Mouse (Mus musculus) ES-E14 (cell line): ENCODE results near the gene Mrps5.

Source experiments
- CHD2 ChIP-seq: IDR thresholded peaks from 2 replicates; pipeline ENCODE4 v1.6.1; 2014; ENCODE audit warnings: mild to moderate bottlenecking, low read depth, low read length, inconsistent platforms
- HCFC1 ChIP-seq: IDR thresholded peaks from 2 replicates; pipeline ENCODE4 v1.6.1; 2012; ENCODE audit warnings: low read length, inconsistent platforms, borderline replicate concordance; ENCODE audit not compliant: insufficient read depth
- MAFK ChIP-seq: IDR thresholded peaks from 2 replicates; pipeline ENCODE4 v1.6.1; 2014; ENCODE audit warnings: mild to moderate bottlenecking, low read depth, low read length, inconsistent platforms; ENCODE audit not compliant: insufficient read depth
- ZC3H11A ChIP-seq: IDR thresholded peaks from 2 replicates; pipeline ENCODE4 v1.6.1; 2012; ENCODE audit warnings: low read depth, mild to moderate bottlenecking, inconsistent platforms, low read length, borderline replicate concordance
- ZNF384 ChIP-seq: IDR thresholded peaks from 2 replicates; pipeline ENCODE4 v1.6.1; 2012; ENCODE audit warnings: low read depth, low read length, inconsistent platforms

- no peak for TF ChIP-seq MAFK
- TF ChIP-seq ZNF384, result no peak
- peak; percentile 44; the same call in 1 of the 2 replicates for TF ChIP-seq CHD2
- TF ChIP-seq ZC3H11A, result no peak
- TF ChIP-seq HCFC1, result 0 out of 2 replicates have a peak, but pooled peaks have one; percentile 0
Observed at GRCm38 (mm10) chr2:127587514-127587844, 457 bp downstream of the Mrps5 start.
